Mouse (Mus musculus) heart, adult 2 months (tissue): ENCODE measurements around the gene Cdc42se2.

Experiments
- CTCF ChIP-seq: fragments of 200-600 bp; IDR thresholded peaks from 2 replicates; pipeline ENCODE4 v1.8.1; 2022; ENCODE audit warnings: antibody characterized with exemption, mild to moderate bottlenecking, moderate library complexity
- POLR2A ChIP-seq: fragments of 200-500 bp; IDR thresholded peaks from 2 replicates; pipeline ENCODE4 v1.6.1; 2011; ENCODE audit warnings: mild to moderate bottlenecking, low read depth, low read length, control low read depth; ENCODE audit not compliant: insufficient read depth

- no peak for TF ChIP-seq POLR2A
- TF ChIP-seq CTCF, result no peak
Measured at GRCm38 (mm10) chr11:54794678-54795077, 7.2 kb upstream of the Cdc42se2 start.
